17 mouse cellular contexts compared by ENCODE assay signal in the genomic region with DNA sequence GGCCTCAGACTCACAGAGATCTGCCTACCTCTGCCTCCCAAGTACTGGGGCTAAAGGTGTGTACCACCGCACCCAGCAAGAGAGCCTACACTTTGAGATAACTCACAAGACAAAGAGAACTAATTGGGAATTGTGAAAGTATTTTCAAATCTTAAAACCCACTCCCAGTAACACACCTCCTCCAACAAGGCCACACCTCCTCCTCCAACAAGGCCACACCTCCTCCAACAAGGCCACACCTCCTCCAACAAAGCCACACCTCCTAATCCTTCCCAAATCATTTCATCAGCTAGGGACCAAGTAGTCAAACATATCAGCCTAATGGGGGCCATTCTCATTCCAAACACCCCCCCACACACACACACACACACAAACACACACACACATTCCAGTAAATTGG. TPM values are rescaled to one million over a fixed set of nuclear protein-coding genes. Genes with fewer than 3 reads are reported as not detected.
"Had no signal": no experiment of that assay in that cellular context is flagged by ENCODE, and none has a peak within 500 bp of the region (broad histone marks: within the 10 kb centered on the region; RNA-seq: fewer than 3 reads in every experiment).

No protein-coding gene starts in this region.

- H3K27ac ChIP-seq: neural tube, embryonic 13.5 days; neural tube, embryonic 15.5 days; stomach, embryonic 15.5 days; stomach, postnatal 0 days had no signal

- H3K4me3 ChIP-seq: neural tube, embryonic 13.5 days; neural tube, embryonic 15.5 days; stomach, embryonic 15.5 days had no signal

- DNase-seq: retina, postnatal 1 day; right cerebral cortex, adult 18-20 months; right cerebral cortex, postnatal 14 days; right cerebral cortex, postnatal 25 days; right cerebral cortex, postnatal 4 days; spleen, adult 18-20 months; thymus, adult 18-20 months; thymus, adult 2 months; thymus, postnatal 14 days; thymus, postnatal 25 days; thymus, postnatal 36 days; thymus, postnatal 4 days had no signal

RNA-seq across cellular contexts. Expression of a gene that starts 31.3 kb away (rescaled TPM):
- total RNA-seq: neutrophil, adult 5-6 weeks had no signal
